Mouse (Mus musculus) thymus, adult 2 months (tissue): Measurements from ENCODE around the gene Clic6. TPM values are rescaled to one million over a fixed set of nuclear protein-coding genes. Genes with fewer than 3 reads are reported as not detected.

ENCODE experiments used
- DNase-seq: peaks from one replicate; pipeline ENCODE4 v3.0.0; 2021
- H3K27ac ChIP-seq: fragments of 200-500 bp; 2 replicates; pipeline ENCODE4 v1.5.1; 2012; ENCODE audit warnings: low read length, control low read depth; ENCODE audit not compliant: control insufficient read depth, insufficient read depth
- H3K27me3 ChIP-seq: fragments of 200-500 bp; 2 replicates; pipeline ENCODE4 v1.6.1; 2012; ENCODE audit warnings: mild to moderate bottlenecking, low read length, moderate library complexity, mixed read lengths; ENCODE audit not compliant: control insufficient read depth, insufficient read depth
- H3K36me3 ChIP-seq: fragments of 200-500 bp; 2 replicates; pipeline ENCODE4 v1.6.1; 2012; ENCODE audit warnings: mild to moderate bottlenecking, low read length, moderate library complexity; ENCODE audit not compliant: control insufficient read depth, insufficient read depth
- H3K4me1 ChIP-seq: fragments of 200-500 bp; replicated peaks from 2 replicates; pipeline ENCODE4 v1.6.1; 2012; ENCODE audit warnings: low read length; ENCODE audit not compliant: control insufficient read depth, insufficient read depth
- H3K4me3 ChIP-seq: fragments of 200-500 bp; 2 replicates; pipeline ENCODE4 v1.5.1; 2012; ENCODE audit warnings: mild to moderate bottlenecking, low read length, control low read depth, moderate library complexity; ENCODE audit not compliant: control insufficient read depth, insufficient read depth
- CTCF ChIP-seq: fragments of 200-500 bp; IDR thresholded peaks from 2 replicates; pipeline ENCODE4 v1.5.1; 2012; ENCODE audit warnings: mild to moderate bottlenecking, control low read depth, low read length, moderate library complexity, borderline replicate concordance; ENCODE audit not compliant: control insufficient read depth, poor library complexity, insufficient read depth; ENCODE audit errors: extremely low read depth
- POLR2A ChIP-seq: fragments of 200-500 bp; IDR thresholded peaks from 2 replicates; pipeline ENCODE4 v1.6.1; 2012; ENCODE audit warnings: mild to moderate bottlenecking, low read length, control low read depth, moderate library complexity; ENCODE audit not compliant: control insufficient read depth, poor library complexity, insufficient read depth; ENCODE audit errors: extremely low read depth
- WGBS: fragments of 180-500 bp; shearing (Covaris S2); methylation state at CpG from one replicate; pipeline ENCODE4 v1.1.7; 2018; 5-methylcytosine and 5-hydroxymethylcytosine counted together
- polyA plus RNA-seq: library from polyadenylated mRNA; depleted of rRNA; stranded (reverse); fragments of >200 nt; gene quantifications from 2 replicates; pipeline ENCODE4 v1.2.3, GENCODE M21; 2012

Gene Clic6
- polyA plus RNA-seq, 1 experiment: 0.22 TPM

DNA sequence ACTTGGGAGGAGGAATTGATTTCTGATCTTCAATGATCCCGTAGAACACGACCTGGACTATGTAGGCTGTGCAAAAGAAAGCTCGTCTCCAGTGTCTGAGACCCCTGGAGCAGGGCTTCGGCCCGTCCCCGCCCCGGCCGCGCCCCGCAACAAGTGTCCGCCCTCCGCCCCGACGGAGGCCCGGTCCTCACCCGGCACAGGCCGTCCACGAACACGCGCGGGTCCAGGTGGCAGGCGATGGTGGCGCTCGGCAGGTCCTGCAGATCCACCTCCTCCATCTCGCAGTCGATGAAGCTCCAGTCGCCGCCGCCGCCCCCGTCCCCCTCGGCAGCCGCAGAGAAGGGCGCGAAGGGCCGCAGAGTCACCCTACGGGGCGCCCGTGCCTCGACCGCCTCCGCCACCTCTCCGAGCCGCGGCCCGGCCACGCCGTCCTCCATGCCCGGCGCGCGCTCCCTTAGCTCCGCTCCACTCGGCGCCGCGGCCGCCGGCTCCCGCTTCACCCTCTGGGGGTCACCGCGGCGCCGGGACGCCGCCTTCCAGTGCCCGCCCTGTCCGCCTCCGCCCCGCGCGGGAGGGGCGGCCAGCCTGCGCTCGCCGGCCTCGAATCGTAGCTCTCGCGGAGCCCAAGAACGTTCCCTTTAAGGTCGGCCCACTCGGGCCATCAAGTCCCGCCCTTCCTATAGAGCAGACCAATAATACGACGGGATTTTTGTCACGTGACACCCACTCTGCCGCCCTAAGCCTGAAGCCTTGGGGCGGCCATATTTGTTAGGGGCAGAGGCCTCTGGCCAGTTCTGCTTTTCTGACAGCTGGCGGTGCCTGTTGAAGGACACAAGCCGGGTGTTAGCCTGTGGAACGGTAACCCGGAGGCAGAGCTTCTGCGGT, 19.7 kb upstream of the Clic6 start:
- peak; percentile 95 for DNase-seq
- peaks cover 10% of the 10 kb centered on the region for H3K4me1 ChIP-seq
- H3K27me3 ChIP-seq: no peaks in the 10 kb centered on the region; the same call in 1 of the 2 replicates
- H3K36me3 ChIP-seq: no peaks in the 10 kb centered on the region
- TF ChIP-seq POLR2A (peak; percentile 58), CTCF (peak; percentile 72)
- H3K4me3 ChIP-seq: peak overlapping the region; percentile 69
- under 1% methylated on average over 88 of the region's 94 CpGs for WGBS
- H3K27ac ChIP-seq: no peak overlapping the region

DNA sequence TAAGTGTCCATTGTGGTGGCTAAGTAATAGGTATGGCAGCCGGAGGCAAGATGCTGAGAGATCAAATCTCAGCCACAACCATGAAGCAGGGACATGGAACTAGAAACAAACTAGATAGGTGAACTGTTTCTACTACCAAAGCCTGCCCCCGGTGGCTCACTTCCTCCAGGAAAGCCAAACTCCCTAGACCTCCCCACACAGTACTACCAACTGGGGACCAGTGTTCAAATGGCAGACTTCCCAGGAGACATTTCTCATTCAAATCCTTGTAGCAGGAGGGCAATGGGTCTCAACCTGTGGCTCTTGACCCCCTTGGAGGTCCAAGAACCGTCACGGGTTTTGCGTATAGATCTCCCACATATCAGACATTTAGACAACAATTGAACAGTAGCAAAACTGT, 18.5 kb upstream of the Clic6 start:
- H3K27me3 ChIP-seq: no peaks in the 10 kb centered on the region; the same call in 1 of the 2 replicates
- H3K27ac ChIP-seq: no peak overlapping the region
- no peaks in the 10 kb centered on the region for H3K36me3 ChIP-seq
- 82% methylated on average over 5 of the region's 5 CpGs for WGBS
- TF ChIP-seq POLR2A (no peak), CTCF (no peak)
- no peak overlapping the region for H3K4me3 ChIP-seq
- DNase-seq: no peak
- H3K4me1 ChIP-seq: peaks cover 8% of the 10 kb centered on the region

DNA sequence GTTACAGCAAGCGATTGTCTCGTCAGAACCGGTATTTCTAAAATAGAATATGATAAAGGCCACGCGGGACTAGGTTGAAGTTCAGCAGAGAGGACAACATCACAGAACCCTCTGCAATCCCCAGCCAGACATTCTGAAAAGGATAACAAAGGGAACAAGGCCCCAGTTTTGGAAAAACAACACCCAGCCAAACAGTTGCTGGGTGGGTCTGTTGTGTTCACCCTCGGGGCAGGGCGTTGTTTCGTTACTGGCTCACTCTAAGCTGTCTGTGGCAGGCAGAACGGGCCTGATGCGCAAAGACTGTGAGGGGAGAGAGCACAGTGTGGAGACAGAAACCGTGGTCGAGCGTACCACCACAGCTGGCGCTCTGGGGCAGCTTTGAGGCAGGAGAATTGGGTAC, 17.1 kb upstream of the Clic6 start:
- WGBS: 78% methylated on average over 14 of the region's 14 CpGs
- H3K27ac ChIP-seq: no peak overlapping the region
- no peak overlapping the region for H3K4me3 ChIP-seq
- DNase-seq: no peak
- TF ChIP-seq CTCF: no peak
- no peak for TF ChIP-seq POLR2A
- peaks cover 8% of the 10 kb centered on the region for H3K4me1 ChIP-seq
- H3K27me3 ChIP-seq: no peaks in the 10 kb centered on the region; the same call in 1 of the 2 replicates
- no peaks in the 10 kb centered on the region for H3K36me3 ChIP-seq

DNA sequence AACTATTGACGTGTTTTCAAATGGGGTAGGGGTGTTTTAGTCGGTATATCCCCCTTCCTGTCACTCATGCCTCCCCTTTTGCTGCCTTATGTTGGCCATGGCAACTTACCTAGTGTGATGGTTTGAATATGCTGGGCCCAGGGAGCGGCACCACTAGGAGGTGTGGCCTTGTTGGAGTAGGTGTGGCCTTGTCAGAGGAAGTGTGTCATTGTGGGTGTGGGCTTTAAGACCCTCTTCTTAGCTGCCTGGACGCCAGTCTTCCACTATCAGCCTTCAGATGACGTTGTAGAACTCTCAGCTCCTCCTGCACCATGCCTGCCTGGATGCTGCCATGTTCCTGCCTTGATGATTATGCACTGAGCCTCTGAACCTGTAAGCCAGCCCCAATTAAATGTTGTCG, 14.8 kb upstream of the Clic6 start, which contains the start of gene Rcan1:
Gene Rcan1 (minus strand): TSS at position 162 of the 400 bp plus-strand sequence.
- Histone ChIP-seq H3K27ac (no peak within 1 kb of the TSS), H3K4me3 (no peak within 1 kb of the TSS), H3K27me3 (no peaks in the 10 kb centered on the region), H3K36me3 (no peaks in the 10 kb centered on the region), H3K4me1 (no peaks in the 10 kb centered on the region)
- no peak for TF ChIP-seq POLR2A
- no peak for TF ChIP-seq CTCF
- DNase-seq: no peak
- 91% methylated on average over 6 of the region's 6 CpGs for WGBS

DNA sequence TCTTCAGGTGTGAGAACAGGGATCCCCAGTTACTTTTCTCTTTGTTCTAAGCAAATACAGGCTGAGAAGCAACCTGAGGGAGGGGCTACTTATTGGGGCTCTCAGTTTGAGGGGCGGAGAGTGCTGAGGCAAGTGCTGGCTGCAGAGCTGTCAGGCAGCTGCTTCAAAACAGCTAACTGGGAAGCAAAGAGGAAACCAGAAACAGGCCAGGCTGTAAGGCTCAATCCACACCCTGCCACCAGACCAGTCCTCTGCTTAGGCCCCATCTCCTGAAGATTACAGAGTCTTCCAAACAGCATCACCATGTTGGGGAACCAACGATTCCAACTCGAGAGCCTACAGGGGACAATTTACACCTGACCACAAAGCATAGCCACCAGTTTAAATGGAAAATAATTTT, 12.6 kb upstream of the Clic6 start:
- no peak overlapping the region for H3K4me3 ChIP-seq
- DNase-seq: no peak
- no peak overlapping the region for H3K27ac ChIP-seq
- no peaks in the 10 kb centered on the region for H3K27me3 ChIP-seq
- TF ChIP-seq POLR2A (no peak), CTCF (no peak)
- 82% methylated on average over 3 of the region's 3 CpGs for WGBS
- H3K36me3 ChIP-seq: no peaks in the 10 kb centered on the region
- H3K4me1 ChIP-seq: no peaks in the 10 kb centered on the region

DNA sequence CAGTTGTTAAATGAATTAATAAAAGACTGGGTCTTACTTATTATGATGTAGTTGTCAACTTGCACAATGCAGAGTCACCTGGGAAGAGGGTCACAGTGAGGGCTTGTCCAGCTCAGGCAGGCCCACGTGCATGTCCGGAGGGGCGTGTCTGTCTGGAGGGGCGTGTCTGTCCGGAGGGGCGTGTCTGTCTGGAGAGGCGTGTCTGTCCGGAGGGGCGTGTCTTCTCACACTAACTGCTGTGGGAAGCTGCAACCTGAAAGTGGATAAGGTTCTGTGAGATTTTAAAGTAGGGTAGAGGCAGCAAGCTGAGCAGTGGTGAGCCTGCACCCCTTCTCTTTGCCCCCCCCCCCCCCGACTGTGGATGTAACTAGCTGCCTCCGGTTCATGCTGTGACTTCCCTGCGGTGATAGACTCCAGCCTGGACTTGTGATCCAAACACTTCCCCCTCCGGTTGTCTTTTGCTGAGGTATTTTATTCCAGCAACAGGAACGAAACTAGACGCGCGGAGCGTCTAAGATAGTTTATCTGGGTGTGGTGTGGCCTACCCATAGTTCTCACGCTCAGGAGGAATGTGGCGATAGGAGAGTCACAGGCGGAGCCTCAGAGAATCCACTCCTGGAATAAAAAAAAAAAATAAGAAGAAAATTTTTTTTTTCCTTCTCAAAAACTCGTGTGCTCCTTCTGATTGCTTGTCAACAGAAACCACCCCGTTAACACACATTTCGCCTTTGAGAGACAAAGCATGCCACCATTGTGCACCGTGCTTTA, 10.3 kb upstream of the Clic6 start:
- TF ChIP-seq POLR2A (no peak), CTCF (no peak)
- Histone ChIP-seq H3K4me1 (no peaks in the 10 kb centered on the region), H3K4me3 (no peak overlapping the region), H3K27ac (no peak overlapping the region), H3K36me3 (no peaks in the 10 kb centered on the region), H3K27me3 (no peaks in the 10 kb centered on the region)
- DNase-seq: no peak
- WGBS: 80% methylated on average over 25 of the region's 25 CpGs
